Mouse (Mus musculus): Measurements from ENCODE around the gene Abcb9. TPM values are rescaled to one million over a fixed set of nuclear protein-coding genes. Genes with fewer than 3 reads are reported as not detected.
A peak's percentile ranks its signal among the peaks of the same experiment; 100 is the strongest.

Abcb9 gene
- total RNA-seq, 2 experiments from 2014 or later: 27.0 to 31.7 TPM

- peak overlapping the region; percentile 82 for H3K27ac ChIP-seq
- TF ChIP-seq CTCF (conservative IDR thresholded peaks at IDR 0.05): no peak
- no peak overlapping the region for H3K4me3 ChIP-seq
- DNase-seq (ENCODE audit: low spot score in 2 of 2): no peak
These were observed 74.5 kb downstream of the Abcb9 start for GRCm38 (mm10) chr5:124021148-124021547.

- DNase-seq (ENCODE audit: low spot score in 2 of 2): peak; percentile 75 to 91
- H3K27ac ChIP-seq: peak overlapping the region; percentile 87
- TF ChIP-seq CTCF (conservative IDR thresholded peaks at IDR 0.05): no peak
- peak overlapping the region; percentile 26; the same call in 1 of the 2 replicates for H3K4me3 ChIP-seq
These were observed 76.0 kb downstream of the Abcb9 start for GRCm38 (mm10) chr5:124019348-124020216.

GRCm38 (mm10) chr5:124018651-124019050 is 76.9 kb downstream of the Abcb9 start:
- H3K27ac ChIP-seq: peak overlapping the region; percentile 87
- DNase-seq (ENCODE audit: low spot score in 2 of 2): no peak
- peak overlapping the region; percentile 26 for H3K4me3 ChIP-seq
- no peak for TF ChIP-seq CTCF (conservative IDR thresholded peaks at IDR 0.05)

GRCm38 (mm10) chr5:124017941-124018340 is 77.7 kb downstream of the Abcb9 start:
- DNase-seq (ENCODE audit: low spot score in 2 of 2): no peak
- no peak overlapping the region for H3K4me3 ChIP-seq
- H3K27ac ChIP-seq: peak overlapping the region; percentile 87
- TF ChIP-seq CTCF (conservative IDR thresholded peaks at IDR 0.05): no peak

- Histone ChIP-seq H3K27ac (peak overlapping the region; percentile 87), H3K4me3 (no peak overlapping the region)
- TF ChIP-seq CTCF (conservative IDR thresholded peaks at IDR 0.05): no peak
- no peak for DNase-seq (ENCODE audit: low spot score in 2 of 2)
These were observed 79.2 kb downstream of the Abcb9 start for GRCm38 (mm10) chr5:124016291-124016821.

GRCm38 (mm10) chr5:124015727-124016126 is 79.9 kb downstream of the Abcb9 start:
- no peak for DNase-seq (ENCODE audit: low spot score in 2 of 2)
- Histone ChIP-seq H3K27ac (peak overlapping the region; percentile 87; the same call in 1 of the 2 replicates), H3K4me3 (no peak overlapping the region)
- TF ChIP-seq CTCF (conservative IDR thresholded peaks at IDR 0.05): no peak

- peak overlapping the region; percentile 67 for H3K27ac ChIP-seq
- H3K4me3 ChIP-seq: peak overlapping the region; percentile 20
- no peak for TF ChIP-seq CTCF (conservative IDR thresholded peaks at IDR 0.05)
- DNase-seq (ENCODE audit: low spot score in 2 of 2): no peak
These were observed 80.8 kb downstream of the Abcb9 start for GRCm38 (mm10) chr5:124014791-124015251.

- no peak for DNase-seq (ENCODE audit: low spot score in 2 of 2)
- no peak for TF ChIP-seq CTCF (conservative IDR thresholded peaks at IDR 0.05)
- no peak overlapping the region; the same call in 1 of the 2 replicates for H3K4me3 ChIP-seq
- peak overlapping the region; percentile 67 for H3K27ac ChIP-seq
These were observed 81.4 kb downstream of the Abcb9 start for GRCm38 (mm10) chr5:124014180-124014579.

GRCm38 (mm10) chr5:124013747-124014146 is 81.9 kb downstream of the Abcb9 start:
- no peak overlapping the region for H3K4me3 ChIP-seq
- peak overlapping the region; percentile 67 for H3K27ac ChIP-seq
- no peak for DNase-seq (ENCODE audit: low spot score in 2 of 2)
- no peak for TF ChIP-seq CTCF (conservative IDR thresholded peaks at IDR 0.05)

- peak; percentile 40 for TF ChIP-seq CTCF (conservative IDR thresholded peaks at IDR 0.05)
- H3K4me3 ChIP-seq: no peak overlapping the region
- no peak for DNase-seq (ENCODE audit: low spot score in 2 of 2)
- peak overlapping the region; percentile 85 for H3K27ac ChIP-seq
These were observed 82.7 kb downstream of the Abcb9 start for GRCm38 (mm10) chr5:124012885-124013284.

- no peak for TF ChIP-seq CTCF (conservative IDR thresholded peaks at IDR 0.05)
- DNase-seq (ENCODE audit: low spot score in 2 of 2): no peak
- Histone ChIP-seq H3K4me3 (peak overlapping the region; percentile 9; the same call in 1 of the 2 replicates), H3K27ac (peak overlapping the region; percentile 85)
These were observed 83.7 kb downstream of the Abcb9 start for GRCm38 (mm10) chr5:124011927-124012326.

Other genes starting within 250 kb of the Abcb9 start
- gene Hcar2, start 230.3 kb downstream of the Abcb9 start, total RNA-seq (2021): not detected
- gene Hcar1, start 215.8 kb downstream of the Abcb9 start, total RNA-seq (2021): 1 to 10 TPM in 1 of 2 experiments, under 1 TPM in 1; 0.69 to 1.0 TPM
- gene Denr, start 188.6 kb downstream of the Abcb9 start, total RNA-seq (2021): 10 to 100 TPM; 64.7 to 66.7 TPM
- gene Gm43518, start 168.4 kb downstream of the Abcb9 start, total RNA-seq (2021): 1 to 10 TPM in 1 of 2 experiments, under 1 TPM in 1; 0.87 to 1.3 TPM
- gene Ccdc62, start 165.1 kb downstream of the Abcb9 start, total RNA-seq (2021): 1 to 10 TPM; 2.6 to 4.5 TPM
- gene Hip1r, start 122.2 kb downstream of the Abcb9 start, total RNA-seq (2021): 10 to 100 TPM; 42.8 to 43.8 TPM
- 10 to 100 TPM; 36.8 to 42.2 TPM for gene Vps37b, start 63.5 kb downstream of the Abcb9 start, total RNA-seq (2021)
- 10 to 100 TPM; 32.7 to 38.7 TPM for gene Ogfod2, start 16.5 kb upstream of the Abcb9 start, total RNA-seq (2021)
- gene Arl6ip4, start 20.3 kb upstream of the Abcb9 start, total RNA-seq (2021): 10 to 100 TPM; 49.8 to 52.2 TPM
- 100 to 1,000 TPM; 379 to 394 TPM for gene Pitpnm2, start 154.0 kb upstream of the Abcb9 start, total RNA-seq (2021)
- gene Mphosph9, start 232.2 kb upstream of the Abcb9 start, total RNA-seq (2021): 10 to 100 TPM; 18.9 to 19.3 TPM
- 10 to 100 TPM; 14.5 to 15.4 TPM for gene 2810006K23Rik, start 232.3 kb upstream of the Abcb9 start, total RNA-seq (2021)

Measured in layer of hippocampus, adult 2 months (tissue).